In the genomic region with DNA sequence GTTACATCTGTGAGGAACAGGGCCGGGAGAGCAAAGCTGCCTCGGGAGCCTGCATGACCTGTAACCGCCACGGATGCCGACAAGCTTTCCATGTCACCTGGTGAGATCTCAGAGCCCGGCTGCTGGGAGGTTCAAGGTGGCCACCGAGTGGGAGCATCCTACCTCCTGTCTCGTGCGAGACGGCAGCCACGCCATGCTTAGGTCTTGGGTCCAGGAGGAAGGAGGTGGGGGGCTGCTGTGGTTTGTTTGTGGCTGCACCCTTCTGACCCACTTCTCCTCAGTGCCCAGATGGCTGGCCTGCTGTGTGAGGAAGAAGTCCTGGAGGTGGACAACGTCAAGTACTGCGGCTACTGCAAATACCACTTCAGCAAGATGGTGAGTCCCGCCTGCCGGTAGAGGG, we compare ENCODE assay signal across 14 mouse cellular contexts.
"Had no signal": no experiment of that assay in that cellular context is flagged by ENCODE, and none has a peak within 500 bp of the region (broad histone marks: within the 10 kb centered on the region; RNA-seq: fewer than 3 reads in every experiment).

No protein-coding gene starts in this region.

- H3K4me3 ChIP-seq: limb, embryonic 12.5 days; neural tube, embryonic 13.5 days had no signal

- H3K9me3 ChIP-seq: limb, embryonic 12.5 days; midbrain, embryonic 10.5 days; neural tube, embryonic 13.5 days had no signal

- H3K27ac ChIP-seq: limb, embryonic 12.5 days; liver, embryonic 14.5 days; midbrain, embryonic 10.5 days; neural tube, embryonic 13.5 days had no signal

- H3K9ac ChIP-seq: limb, embryonic 12.5 days; liver, embryonic 14.5 days; neural tube, embryonic 13.5 days had no signal

- DNase-seq: layer of hippocampus, adult 9-11 months; layer of hippocampus, postnatal 36 days; liver; lung, adult 18-20 months; midbrain, embryonic 14.5 days; retina, postnatal 1 day; right cerebral cortex, postnatal 4 days; spleen, adult 18-20 months; thymus, adult 18-20 months; thymus, postnatal 25 days had no signal
